Mouse (Mus musculus): ENCODE measurements at regions not wholly inside any gene's neighbourhood (a gene's known extent, or its start where the extent isn't known, plus 50 kb on each side); places are given as distances from the start of the nearest gene placed in this dataset.
A peak's percentile ranks its signal among the peaks of the same experiment; 100 is the strongest.

- no peak overlapping the region for H3K4me2 ChIP-seq
- peaks cover 11% of the 10 kb centered on the region for H3K27me3 ChIP-seq
- ATAC-seq (ENCODE audit: insufficient number of reproducible peaks, insufficient read depth, low FRiP score, low TSS enrichment, low read depth): no peak
- no peak overlapping the region for H3K27ac ChIP-seq
- H3K4me1 ChIP-seq: peaks cover 20% of the 10 kb centered on the region
- no peaks in the 10 kb centered on the region for H3K36me3 ChIP-seq
- WGBS: 83% methylated on average over 3 of the region's 3 CpGs
- H3K9me3 ChIP-seq: no peaks in the 10 kb centered on the region
- H3K9ac ChIP-seq: no peak overlapping the region
- no peak overlapping the region for H3K4me3 ChIP-seq
Measured at GRCm38 (mm10) chr11:114223061-114223460, 156.2 kb upstream of the Sdk2 start.

GRCm38 (mm10) chr11:114220466-114220865 is 153.6 kb upstream of the Sdk2 start:
- Histone ChIP-seq H3K4me3 (no peak overlapping the region), H3K4me1 (peaks cover 37% of the 10 kb centered on the region), H3K9me3 (no peaks in the 10 kb centered on the region), H3K4me2 (no peak overlapping the region), H3K9ac (no peak overlapping the region), H3K27ac (no peak overlapping the region), H3K36me3 (no peaks in the 10 kb centered on the region), H3K27me3 (peaks cover 33% of the 10 kb centered on the region)
- no peak for ATAC-seq (ENCODE audit: insufficient number of reproducible peaks, insufficient read depth, low FRiP score, low TSS enrichment, low read depth)
- WGBS: 95% methylated on average over 2 of the region's 2 CpGs

DNA sequence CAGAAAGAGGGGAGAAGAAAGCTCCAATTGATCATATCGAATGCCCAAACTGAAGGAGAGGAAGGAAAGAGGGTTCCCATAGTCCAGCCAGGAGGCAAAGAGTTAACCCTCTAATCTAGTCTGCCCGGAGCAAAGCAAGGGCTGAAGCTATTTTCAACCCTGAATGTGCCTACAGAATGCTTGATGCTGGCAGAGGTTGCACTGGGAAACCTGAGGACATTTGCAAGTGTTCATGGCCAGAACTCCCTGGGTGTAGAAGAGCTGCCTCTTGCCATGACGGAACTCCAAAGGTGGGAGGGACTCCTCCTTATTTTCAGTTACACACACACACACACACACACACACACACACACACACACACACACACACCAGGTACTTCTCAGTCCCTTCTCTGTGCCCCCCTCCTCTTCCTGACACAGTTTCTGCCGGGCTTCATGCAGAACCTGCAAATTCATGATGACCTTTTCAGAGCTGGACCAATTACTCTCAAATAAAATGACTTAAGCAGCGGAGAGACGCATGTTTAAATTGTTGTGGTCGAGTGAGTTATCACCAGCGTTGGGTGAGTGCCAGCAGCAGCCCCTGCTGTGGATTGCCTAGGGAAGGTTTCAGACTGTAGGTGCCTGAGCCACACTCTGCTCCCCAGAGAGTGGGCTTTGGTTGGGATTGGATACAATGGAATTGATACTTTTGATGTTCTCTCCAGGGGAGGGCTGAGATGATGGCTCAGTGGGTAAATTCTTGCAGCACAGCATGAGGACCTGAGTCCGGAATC is 152.1 kb upstream of the Sdk2 start:
- H3K36me3 ChIP-seq: no peaks in the 10 kb centered on the region
- H3K4me3 ChIP-seq: no peak overlapping the region
- no peak overlapping the region for H3K27ac ChIP-seq
- H3K4me2 ChIP-seq: no peak overlapping the region
- peaks cover 37% of the 10 kb centered on the region for H3K4me1 ChIP-seq
- no peaks in the 10 kb centered on the region for H3K9me3 ChIP-seq
- peaks cover 28% of the 10 kb centered on the region for H3K27me3 ChIP-seq
- no peak for ATAC-seq (ENCODE audit: insufficient number of reproducible peaks, insufficient read depth, low FRiP score, low TSS enrichment, low read depth)
- 27% methylated on average over 9 of the region's 9 CpGs for WGBS
- H3K9ac ChIP-seq: no peak overlapping the region

GRCm38 (mm10) chr11:114217245-114217757 is 150.5 kb upstream of the Sdk2 start:
- Histone ChIP-seq H3K36me3 (no peaks in the 10 kb centered on the region), H3K27me3 (peaks cover 28% of the 10 kb centered on the region), H3K27ac (no peak overlapping the region), H3K4me1 (peaks cover 37% of the 10 kb centered on the region), H3K4me2 (peak overlapping the region; percentile 53), H3K9me3 (no peaks in the 10 kb centered on the region), H3K9ac (0 out of 2 replicates have a peak overlapping the region, but pooled peaks have one; percentile 27), H3K4me3 (peak overlapping the region; percentile 25)
- 1% methylated on average over 15 of the region's 15 CpGs for WGBS
- no peak for ATAC-seq (ENCODE audit: insufficient number of reproducible peaks, insufficient read depth, low FRiP score, low TSS enrichment, low read depth)

DNA sequence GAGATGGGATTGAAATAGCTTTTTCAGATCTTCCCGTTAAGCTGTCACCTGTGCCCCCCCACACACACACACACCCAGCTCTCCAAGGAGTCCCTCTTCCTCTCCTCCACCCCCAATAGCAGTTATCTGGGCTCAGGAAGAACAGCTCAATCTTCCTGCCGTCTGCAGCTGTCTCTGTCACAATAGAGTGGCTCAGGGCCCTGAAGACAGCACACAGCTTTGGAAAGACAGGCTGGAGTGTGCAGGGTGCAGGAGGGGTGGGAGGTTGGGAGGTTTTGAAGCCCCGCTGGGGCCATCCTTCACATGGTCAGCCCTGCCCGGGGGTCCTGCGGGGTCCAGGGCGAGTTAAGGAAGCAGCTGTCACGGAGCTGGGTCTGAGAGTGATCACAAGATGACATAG is 149.6 kb upstream of the Sdk2 start:
- 17% methylated on average over 7 of the region's 7 CpGs for WGBS
- no peak for ATAC-seq (ENCODE audit: insufficient number of reproducible peaks, insufficient read depth, low FRiP score, low TSS enrichment, low read depth)
- Histone ChIP-seq H3K9me3 (no peaks in the 10 kb centered on the region), H3K27me3 (peaks cover 28% of the 10 kb centered on the region), H3K4me3 (no peak overlapping the region), H3K27ac (no peak overlapping the region), H3K4me1 (peaks cover 37% of the 10 kb centered on the region), H3K4me2 (no peak overlapping the region), H3K36me3 (no peaks in the 10 kb centered on the region), H3K9ac (no peak overlapping the region)

- no peak overlapping the region for H3K9ac ChIP-seq
- H3K27ac ChIP-seq: no peak overlapping the region
- ATAC-seq (ENCODE audit: insufficient number of reproducible peaks, insufficient read depth, low FRiP score, low TSS enrichment, low read depth): no peak
- no peak overlapping the region for H3K4me3 ChIP-seq
- H3K4me2 ChIP-seq: no peak overlapping the region
- H3K36me3 ChIP-seq: no peaks in the 10 kb centered on the region
- 58% methylated on average over 8 of the region's 8 CpGs for WGBS
- peaks cover 28% of the 10 kb centered on the region for H3K27me3 ChIP-seq
- H3K9me3 ChIP-seq: no peaks in the 10 kb centered on the region
- peaks cover 37% of the 10 kb centered on the region for H3K4me1 ChIP-seq
Measured at GRCm38 (mm10) chr11:114215256-114215655, 148.4 kb upstream of the Sdk2 start.

DNA sequence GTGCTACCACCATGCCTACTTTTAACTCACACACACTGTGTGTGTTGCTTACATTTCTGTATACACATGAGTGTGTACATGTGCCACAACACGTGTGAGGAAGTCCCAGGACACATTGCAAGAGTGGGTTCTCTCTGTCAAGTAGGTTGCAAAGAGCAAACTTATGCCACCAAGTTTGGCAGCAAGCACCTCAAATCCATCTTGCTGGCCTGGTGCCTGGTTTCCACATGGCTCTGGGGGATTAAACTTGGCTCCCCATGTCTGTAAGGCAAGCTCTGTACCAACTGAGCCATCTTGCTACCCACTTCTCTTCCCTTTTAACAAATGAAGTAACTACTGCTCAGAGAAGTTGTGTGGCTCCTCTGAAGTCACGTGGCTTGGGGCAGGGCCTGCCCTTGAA is 145.3 kb upstream of the Sdk2 start:
- peaks cover 8% of the 10 kb centered on the region for H3K4me1 ChIP-seq

DNA sequence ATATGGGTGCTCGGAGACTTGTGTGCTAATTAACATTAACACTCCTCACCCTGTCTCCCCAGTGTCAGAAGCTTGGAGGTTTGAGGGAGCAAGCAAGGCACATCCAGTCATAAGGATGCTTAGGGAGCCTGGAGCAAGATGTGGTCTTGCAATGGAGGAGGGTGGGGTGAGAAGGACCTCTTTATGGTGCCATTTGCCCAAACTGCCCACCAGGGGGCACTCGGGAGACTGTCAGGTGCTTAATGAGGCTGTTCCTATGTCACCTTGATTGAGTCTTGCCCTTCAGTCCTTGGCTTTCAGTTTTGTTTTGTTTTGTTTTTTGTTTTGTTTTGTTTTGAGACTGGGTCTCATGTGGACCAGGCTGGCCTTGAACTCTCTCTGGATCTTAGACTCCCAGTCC is 138.3 kb upstream of the Sdk2 start:
- no peaks in the 10 kb centered on the region for H3K36me3 ChIP-seq
- no peak overlapping the region for H3K27ac ChIP-seq
- no peak overlapping the region for H3K9ac ChIP-seq
- H3K4me2 ChIP-seq: no peak overlapping the region
- no peaks in the 10 kb centered on the region for H3K4me1 ChIP-seq
- no peak overlapping the region for H3K4me3 ChIP-seq
- ATAC-seq (ENCODE audit: insufficient number of reproducible peaks, insufficient read depth, low FRiP score, low TSS enrichment, low read depth): no peak
- no peaks in the 10 kb centered on the region for H3K9me3 ChIP-seq
- 51% methylated on average over 2 of the region's 2 CpGs for WGBS
- no peaks in the 10 kb centered on the region for H3K27me3 ChIP-seq

More for the DNA sequence above, 145.3 kb upstream of the Sdk2 start:
- ATAC-seq (ENCODE audit: insufficient number of reproducible peaks, insufficient read depth, low FRiP score, low TSS enrichment, low read depth): no peak
- Histone ChIP-seq H3K4me3 (no peak overlapping the region), H3K9me3 (no peaks in the 10 kb centered on the region), H3K36me3 (no peaks in the 10 kb centered on the region), H3K4me2 (no peak overlapping the region), H3K9ac (no peak overlapping the region), H3K27ac (no peak overlapping the region), H3K27me3 (peaks cover 13% of the 10 kb centered on the region)
- WGBS: 44% methylated on average over 2 of the region's 2 CpGs

DNA sequence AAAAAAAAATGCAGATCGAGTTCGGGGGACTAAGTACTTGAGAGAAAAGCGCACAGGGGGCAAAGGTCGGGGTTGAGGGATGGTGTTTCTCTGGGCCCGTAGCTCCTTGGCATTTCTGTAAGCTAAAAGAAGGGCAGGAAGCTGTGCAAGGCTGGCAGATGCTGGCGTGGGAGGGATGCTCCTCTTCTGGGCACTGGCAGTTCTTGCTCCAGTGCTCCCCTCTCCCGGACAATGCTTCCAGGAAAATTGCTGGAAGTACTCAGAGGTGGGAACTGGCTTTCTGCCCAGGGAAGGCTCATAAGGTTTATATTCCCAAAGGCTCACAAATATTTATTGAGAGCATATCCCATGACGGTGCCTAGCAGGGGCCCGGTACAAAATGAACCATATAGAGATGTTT is 136.6 kb upstream of the Sdk2 start:
- no peaks in the 10 kb centered on the region for H3K36me3 ChIP-seq
- 61% methylated on average over 9 of the region's 9 CpGs for WGBS
- H3K4me1 ChIP-seq: peaks cover 14% of the 10 kb centered on the region
- no peaks in the 10 kb centered on the region for H3K9me3 ChIP-seq
- H3K4me3 ChIP-seq: no peak overlapping the region
- no peak for ATAC-seq (ENCODE audit: insufficient number of reproducible peaks, insufficient read depth, low FRiP score, low TSS enrichment, low read depth)
- no peak overlapping the region for H3K4me2 ChIP-seq
- no peaks in the 10 kb centered on the region for H3K27me3 ChIP-seq
- H3K27ac ChIP-seq: no peak overlapping the region
- H3K9ac ChIP-seq: no peak overlapping the region

DNA sequence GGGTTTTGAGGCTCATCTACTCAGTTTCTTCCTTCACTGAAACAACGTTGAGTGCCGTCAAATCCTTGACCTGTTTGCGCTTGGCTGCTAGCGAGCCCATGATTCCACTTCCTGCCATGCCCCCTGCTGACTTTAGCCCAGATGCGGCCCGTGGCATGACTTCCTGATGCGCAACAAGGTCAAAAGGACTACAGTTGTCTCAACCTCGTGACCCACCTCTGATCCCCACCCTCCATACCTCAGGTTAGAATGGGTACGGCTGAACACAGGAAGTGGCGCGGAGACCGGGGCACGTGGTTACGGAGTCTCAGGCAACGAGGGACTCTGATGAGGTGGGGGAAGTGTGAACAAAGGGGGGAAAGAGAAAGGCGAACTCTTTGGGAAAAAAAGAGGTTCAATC is 135.6 kb upstream of the Sdk2 start:
- Histone ChIP-seq H3K27ac (no peak overlapping the region), H3K4me1 (peaks cover 23% of the 10 kb centered on the region), H3K9ac (no peak overlapping the region), H3K4me2 (no peak overlapping the region), H3K4me3 (no peak overlapping the region), H3K36me3 (no peaks in the 10 kb centered on the region), H3K27me3 (no peaks in the 10 kb centered on the region), H3K9me3 (no peaks in the 10 kb centered on the region)
- ATAC-seq (ENCODE audit: insufficient number of reproducible peaks, insufficient read depth, low FRiP score, low TSS enrichment, low read depth): no peak
- 77% methylated on average over 16 of the region's 16 CpGs for WGBS

DNA sequence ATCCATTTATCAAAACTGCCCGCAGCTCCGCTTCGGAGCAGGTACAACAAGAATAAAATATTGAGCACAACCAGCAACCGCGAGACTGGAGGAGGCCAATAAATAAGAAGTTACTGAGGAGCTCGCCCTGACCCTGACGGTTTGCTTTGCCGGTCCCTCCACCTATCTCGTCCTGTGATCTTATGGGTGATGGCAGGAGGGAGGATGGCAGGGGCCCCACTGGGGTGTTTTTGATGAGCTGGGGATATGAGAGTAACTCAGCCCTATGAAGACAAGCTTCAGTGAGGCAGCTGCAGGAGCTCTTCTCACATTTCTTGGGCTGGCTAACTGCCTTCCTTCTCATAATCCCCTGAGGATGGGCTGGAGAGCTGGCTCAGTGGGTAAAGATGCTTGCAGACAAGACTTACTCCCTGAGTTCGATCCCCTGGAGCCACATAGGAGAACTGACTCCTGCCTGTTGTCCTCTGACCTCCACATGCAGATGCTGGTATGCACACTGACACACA is 132.3 kb upstream of the Sdk2 start:
- Histone ChIP-seq H3K4me2 (peak overlapping the region; percentile 32; the same call in 1 of the 2 replicates), H3K4me3 (no peak overlapping the region), H3K27me3 (no peaks in the 10 kb centered on the region), H3K9me3 (no peaks in the 10 kb centered on the region), H3K9ac (no peak overlapping the region), H3K4me1 (peaks cover 29% of the 10 kb centered on the region), H3K27ac (peak overlapping the region; percentile 82), H3K36me3 (no peaks in the 10 kb centered on the region)
- ATAC-seq (ENCODE audit: insufficient number of reproducible peaks, insufficient read depth, low FRiP score, low TSS enrichment, low read depth): no peak
- 71% methylated on average over 10 of the region's 10 CpGs for WGBS

DNA sequence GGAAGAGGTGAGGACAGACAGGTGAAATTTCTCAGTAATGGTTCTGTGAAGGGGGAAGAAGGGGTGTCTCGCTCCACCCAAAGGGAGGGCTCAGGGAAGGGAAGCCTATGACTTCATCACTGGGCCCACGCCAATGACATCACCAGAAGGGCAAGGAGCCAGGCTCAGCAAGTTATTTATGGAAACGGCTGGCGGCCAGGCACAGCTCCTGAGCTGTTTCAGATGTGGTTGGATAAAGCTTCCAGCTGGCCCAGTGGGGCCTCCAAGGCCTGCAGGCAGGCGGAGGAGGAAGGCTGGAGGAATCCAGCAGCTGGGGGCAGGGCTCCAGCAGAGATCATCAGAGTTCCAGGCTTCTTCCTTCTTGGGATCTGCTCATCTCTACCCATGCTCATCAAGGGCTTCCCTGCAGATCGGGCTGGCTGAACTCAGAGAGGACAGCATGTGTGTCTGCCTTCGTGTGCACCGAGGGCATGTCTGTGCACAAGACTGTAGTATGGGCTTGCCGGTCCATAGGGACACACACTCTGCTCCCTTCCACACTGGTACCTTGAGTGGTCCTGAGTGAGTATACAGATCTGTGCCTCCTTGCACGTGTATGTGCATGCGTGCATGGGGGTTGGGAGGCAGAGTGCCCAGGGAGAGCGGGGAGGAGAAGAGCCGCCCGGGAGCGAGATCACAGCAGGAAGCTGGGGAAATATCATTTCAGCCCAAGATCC is 131.6 kb upstream of the Sdk2 start:
- 34% methylated on average over 15 of the region's 15 CpGs for WGBS
- Histone ChIP-seq H3K9ac (no peak overlapping the region), H3K9me3 (no peaks in the 10 kb centered on the region), H3K36me3 (no peaks in the 10 kb centered on the region), H3K4me2 (peak overlapping the region; percentile 32), H3K27ac (peak overlapping the region; percentile 82), H3K27me3 (no peaks in the 10 kb centered on the region), H3K4me3 (no peak overlapping the region), H3K4me1 (peaks cover 29% of the 10 kb centered on the region)
- ATAC-seq (ENCODE audit: insufficient number of reproducible peaks, insufficient read depth, low FRiP score, low TSS enrichment, low read depth): peak; percentile 84

Data from embryonic facial prominence, embryonic 13.5 days (tissue).